Mouse (Mus musculus) ovary, postnatal 14 days (tissue): Measurements from ENCODE around the gene Nmb.

Experiments
- DNase-seq: peaks from one replicate; pipeline ENCODE4 v3.0.0; 2022; ENCODE audit warnings: low spot score

Nmb gene

DNA sequence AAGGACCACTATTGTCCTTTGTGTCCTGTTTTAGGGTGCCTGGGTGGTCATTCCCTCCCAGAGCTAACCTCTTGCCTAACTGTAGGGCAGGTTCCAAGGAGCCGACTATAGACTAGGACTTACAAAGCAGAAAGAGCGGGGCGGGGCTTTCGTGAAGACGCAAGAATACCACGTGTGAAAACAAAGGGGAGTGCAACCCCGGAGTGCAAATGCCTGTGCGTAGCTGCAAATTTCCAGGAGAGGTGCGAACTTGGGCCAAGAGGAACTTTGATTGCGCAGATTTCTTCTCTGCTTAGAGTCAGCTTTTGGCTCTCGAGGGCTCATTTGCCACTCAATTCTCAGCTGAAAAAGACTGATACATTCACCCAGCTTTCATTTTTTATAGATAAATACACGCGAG is 44.6 kb downstream of the Nmb start:
- DNase-seq = peak; percentile 36

DNA sequence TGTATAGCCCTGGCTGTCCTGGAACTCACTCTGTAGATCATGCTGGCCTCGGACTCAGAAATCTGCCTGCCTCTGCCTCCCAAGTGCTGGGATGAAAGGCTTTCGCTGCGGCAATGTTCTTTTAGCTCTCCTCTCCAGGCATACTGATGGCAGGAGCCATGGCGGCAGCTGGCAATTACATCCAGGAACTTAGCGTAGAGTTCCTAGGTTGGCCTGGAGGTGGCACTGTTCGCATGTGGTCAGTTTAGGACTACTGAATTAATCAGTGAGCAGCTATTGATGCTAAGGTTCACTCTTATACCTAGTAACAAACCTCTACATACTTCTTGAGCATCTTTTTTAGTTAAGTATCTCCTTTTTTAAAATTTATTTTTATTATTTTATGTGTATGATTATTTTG is 47.7 kb downstream of the Nmb start:
- DNase-seq = peak; percentile 73

DNA sequence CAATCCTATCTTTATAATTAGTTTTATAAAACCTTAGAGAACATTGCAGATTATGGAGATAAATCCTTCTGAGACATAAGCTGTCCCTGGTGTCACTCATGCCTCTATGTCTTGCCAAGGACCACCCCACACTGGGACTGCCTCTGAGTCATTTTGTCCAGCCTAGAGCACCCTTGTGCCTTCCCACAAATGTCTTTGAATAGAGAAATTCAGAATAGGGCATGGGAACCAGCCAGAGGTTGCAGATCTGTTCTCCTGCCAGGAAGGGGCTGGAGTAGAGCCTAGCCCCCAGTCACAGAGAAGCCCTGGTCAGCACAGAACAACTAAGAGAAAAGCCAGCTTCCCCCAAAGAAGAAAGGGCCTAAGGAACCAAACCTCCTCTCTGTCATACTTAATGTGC is 49.6 kb downstream of the Nmb start:
- DNase-seq = no peak

DNA sequence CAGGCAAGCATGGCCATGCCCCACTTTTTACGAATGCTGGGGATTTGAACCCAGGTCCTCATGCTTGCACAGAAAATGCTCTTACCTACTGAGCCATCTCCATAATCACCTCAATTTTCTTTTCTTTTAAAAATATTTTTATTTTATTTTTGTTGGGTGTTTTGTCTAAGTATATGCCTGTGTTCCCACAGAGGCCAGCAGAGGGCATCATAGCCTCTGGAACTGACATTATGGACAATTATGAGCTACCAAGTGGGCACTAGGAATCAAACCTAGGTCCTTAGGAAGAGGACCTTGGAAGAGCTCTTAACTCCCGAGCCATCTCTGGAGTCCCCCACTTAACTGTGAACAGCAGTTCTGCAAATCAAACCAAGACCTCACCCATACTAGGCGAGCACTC is 51.7 kb downstream of the Nmb start:
- no peak for DNase-seq
